Mouse (Mus musculus) erythroblast, embryonic 14.5 days (primary cell): ENCODE measurements at regions not wholly inside any gene's neighbourhood (a gene's known extent, or its start where the extent isn't known, plus 50 kb on each side); places are given as distances from the start of the nearest gene placed in this dataset.

Experiments used
- GATA1 ChIP-seq: IDR thresholded peaks from 2 replicates; pipeline ENCODE4 v1.6.1; 2012; ENCODE audit warnings: low read length, inconsistent platforms, mixed read lengths
- TAL1 ChIP-seq: IDR thresholded peaks from 3 replicates; pipeline ENCODE4 v1.6.1; 2012; ENCODE audit warnings: low read length, inconsistent platforms, mixed read lengths

DNA sequence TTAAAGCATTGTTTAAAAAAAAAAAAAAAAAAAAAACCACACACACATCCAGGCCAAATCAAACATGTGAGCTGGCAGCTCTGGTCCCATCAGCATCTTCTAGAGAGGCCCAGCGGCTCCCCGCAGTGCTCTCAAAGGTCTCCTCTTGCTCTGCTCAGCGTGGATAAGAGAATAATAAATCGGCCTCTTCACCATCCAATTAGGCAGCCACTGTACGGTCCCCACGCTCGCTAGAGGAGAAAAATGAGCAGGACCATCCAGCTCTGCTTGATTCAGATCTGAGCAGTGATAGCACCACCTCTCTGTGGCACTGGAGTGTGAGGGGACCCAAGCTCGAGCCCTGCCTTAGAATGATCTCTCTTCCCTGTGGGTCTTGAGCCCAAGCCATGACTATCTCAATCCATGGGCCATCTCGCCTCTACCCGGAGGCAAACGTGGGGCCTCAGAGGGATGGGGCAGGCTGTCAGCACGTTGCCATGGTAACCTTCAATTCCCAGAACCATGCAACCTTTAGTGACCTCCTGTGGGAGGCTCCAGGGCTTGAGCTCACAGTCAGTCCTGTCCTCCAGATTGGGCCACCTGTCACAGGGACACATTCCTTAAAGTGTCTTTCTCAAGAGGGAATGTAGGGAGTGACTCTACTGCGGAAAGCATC, 273.6 kb upstream of the Prok2 start:
- TF ChIP-seq GATA1 (no peak), TAL1 (no peak)
